Mouse (Mus musculus): ENCODE results near the gene Ccdc93. TPM values are rescaled to one million over a fixed set of nuclear protein-coding genes. Genes with fewer than 3 reads are reported as not detected.

The Ccdc93 gene
- polyA plus RNA-seq, 1 experiment from 2014 or later, result 10.2 TPM

GRCm38 (mm10) chr1:121452498-121452897 is 21.6 kb downstream of the Ccdc93 start:
- Histone ChIP-seq H3K27me3 (no peaks in the 10 kb centered on the region), H3K9me3 (replicated peaks) (no peaks in the 10 kb centered on the region), H3K4me1 (peaks cover 12% of the 10 kb centered on the region), H3K36me3 (ENCODE audit: poor library complexity, severe bottlenecking) (peaks cover 31% of the 10 kb centered on the region), H3K9ac (no peak overlapping the region), H3K27ac (peak overlapping the region; percentile 21; the same call in 1 of the 2 replicates), H3K4me3 (no peak overlapping the region), H3K4me2 (no peak overlapping the region)
- 0 out of 2 replicates have a peak, but pooled peaks have one; percentile 19 for ATAC-seq
- 31% methylated on average over 6 of the region's 6 CpGs for WGBS

DNA sequence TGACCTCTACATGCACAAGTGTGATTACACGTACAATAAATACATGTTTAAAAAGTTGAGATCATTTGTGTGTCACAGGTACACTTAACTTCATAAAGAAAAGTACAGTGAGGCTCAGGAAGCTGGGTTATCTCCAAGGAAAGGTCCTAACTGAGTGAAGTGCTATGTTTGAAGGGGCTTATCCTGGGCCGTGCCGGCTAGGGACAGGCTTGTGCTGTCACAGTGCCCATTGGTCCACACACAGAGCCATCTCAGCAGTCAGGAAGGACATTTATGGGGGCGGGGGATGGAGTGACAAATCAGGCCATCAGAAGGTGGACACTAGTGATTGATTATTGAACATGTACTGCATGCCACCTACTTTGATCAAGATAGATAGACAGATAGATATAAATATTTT is 22.2 kb downstream of the Ccdc93 start:
- Histone ChIP-seq H3K4me2 (no peak overlapping the region), H3K36me3 (ENCODE audit: poor library complexity, severe bottlenecking) (peaks cover 26% of the 10 kb centered on the region), H3K4me1 (peaks cover 12% of the 10 kb centered on the region), H3K27ac (no peak overlapping the region), H3K4me3 (no peak overlapping the region), H3K9me3 (replicated peaks) (no peaks in the 10 kb centered on the region), H3K27me3 (no peaks in the 10 kb centered on the region), H3K9ac (no peak overlapping the region)
- ATAC-seq, result no peak
- 84% methylated on average over 4 of the region's 4 CpGs for WGBS

DNA sequence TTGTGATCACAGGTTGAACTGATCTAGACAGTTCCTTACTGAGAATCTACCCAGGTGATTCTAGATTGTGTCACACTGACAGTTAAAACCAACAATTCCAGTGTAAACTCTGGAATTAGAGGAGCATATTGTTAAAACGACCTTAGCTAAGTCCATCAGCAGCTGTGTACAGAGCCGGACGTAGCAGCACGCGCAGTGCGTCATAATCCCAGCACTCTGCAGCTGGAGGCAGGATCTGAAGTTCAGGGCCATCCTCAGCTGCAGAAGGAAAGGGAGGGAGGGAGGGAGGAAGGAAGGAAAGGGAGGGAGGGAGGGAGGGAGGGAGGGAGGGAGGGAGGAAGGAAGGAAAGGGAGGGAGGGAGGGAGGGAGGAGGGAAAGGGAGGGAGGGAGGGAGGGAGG is 24.1 kb downstream of the Ccdc93 start:
- H3K27ac ChIP-seq, result no peak overlapping the region
- WGBS, result 91% methylated on average over 6 of the region's 6 CpGs
- H3K9ac ChIP-seq, result no peak overlapping the region
- no peaks in the 10 kb centered on the region for H3K27me3 ChIP-seq
- peaks cover 12% of the 10 kb centered on the region for H3K4me1 ChIP-seq
- no peak for ATAC-seq
- no peak overlapping the region for H3K4me2 ChIP-seq
- H3K4me3 ChIP-seq, result no peak overlapping the region
- H3K9me3 ChIP-seq (replicated peaks), result no peaks in the 10 kb centered on the region
- peaks cover 9% of the 10 kb centered on the region; the same call in 1 of the 2 replicates for H3K36me3 ChIP-seq (ENCODE audit: poor library complexity, severe bottlenecking)

GRCm38 (mm10) chr1:121460077-121460476 is 29.2 kb downstream of the Ccdc93 start:
- 0 out of 2 replicates have a peak, but pooled peaks have one; percentile 43 for ATAC-seq
- Histone ChIP-seq H3K4me1 (no peaks in the 10 kb centered on the region), H3K9ac (no peak overlapping the region), H3K27ac (no peak overlapping the region), H3K4me3 (no peak overlapping the region), H3K27me3 (no peaks in the 10 kb centered on the region), H3K4me2 (no peak overlapping the region), H3K9me3 (replicated peaks) (no peaks in the 10 kb centered on the region), H3K36me3 (ENCODE audit: poor library complexity, severe bottlenecking) (peaks cover 37% of the 10 kb centered on the region)
- WGBS, result 87% methylated on average over 6 of the region's 6 CpGs

GRCm38 (mm10) chr1:121461895-121462294 is 31.0 kb downstream of the Ccdc93 start:
- ATAC-seq, result no peak
- no peaks in the 10 kb centered on the region for H3K9me3 ChIP-seq (replicated peaks)
- peaks cover 51% of the 10 kb centered on the region for H3K36me3 ChIP-seq (ENCODE audit: poor library complexity, severe bottlenecking)
- H3K9ac ChIP-seq, result no peak overlapping the region
- no peak overlapping the region for H3K4me2 ChIP-seq
- no peak overlapping the region for H3K27ac ChIP-seq
- H3K27me3 ChIP-seq, result no peaks in the 10 kb centered on the region
- no peak overlapping the region for H3K4me3 ChIP-seq
- H3K4me1 ChIP-seq, result no peaks in the 10 kb centered on the region
- 91% methylated on average over 7 of the region's 7 CpGs for WGBS

DNA sequence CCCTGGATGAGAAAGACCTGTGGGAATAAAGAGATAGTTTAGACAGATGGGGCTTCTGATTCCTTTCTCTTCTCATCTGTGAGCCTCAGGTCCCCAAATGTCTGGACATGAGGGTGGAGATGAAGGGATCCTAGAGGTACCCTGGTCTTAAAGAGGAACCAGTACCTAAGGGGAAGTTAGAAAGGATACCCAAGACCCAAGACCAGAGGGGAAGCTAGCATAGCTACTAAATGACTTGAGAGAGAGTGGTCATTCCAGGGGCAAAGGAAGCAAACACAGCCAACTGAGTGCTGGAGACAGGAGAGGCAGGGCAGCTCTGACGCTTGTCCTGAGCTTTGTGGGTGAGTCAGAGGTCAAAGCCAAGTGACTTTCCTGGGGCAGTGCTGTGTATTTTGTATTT is 31.8 kb downstream of the Ccdc93 start:
- H3K36me3 ChIP-seq (ENCODE audit: poor library complexity, severe bottlenecking), result peaks cover 52% of the 10 kb centered on the region
- WGBS, result 79% methylated on average over 1 of the region's 1 CpGs

GRCm38 (mm10) chr1:121463806-121464205 is 33.0 kb downstream of the Ccdc93 start:
- Histone ChIP-seq H3K9ac (no peak overlapping the region), H3K4me1 (peaks cover 3% of the 10 kb centered on the region; the same call in 1 of the 2 replicates), H3K4me3 (no peak overlapping the region), H3K27me3 (no peaks in the 10 kb centered on the region), H3K4me2 (no peak overlapping the region), H3K9me3 (replicated peaks) (no peaks in the 10 kb centered on the region), H3K36me3 (ENCODE audit: poor library complexity, severe bottlenecking) (peaks cover 52% of the 10 kb centered on the region), H3K27ac (no peak overlapping the region)
- 87% methylated on average over 7 of the region's 7 CpGs for WGBS
- ATAC-seq, result no peak

More for the DNA sequence above, 31.8 kb downstream of the Ccdc93 start:
- H3K4me2 ChIP-seq, result no peak overlapping the region
- no peak for ATAC-seq
- H3K4me3 ChIP-seq, result no peak overlapping the region
- H3K9me3 ChIP-seq (replicated peaks), result no peaks in the 10 kb centered on the region
- no peak overlapping the region for H3K9ac ChIP-seq
- H3K4me1 ChIP-seq, result no peaks in the 10 kb centered on the region
- no peaks in the 10 kb centered on the region for H3K27me3 ChIP-seq
- no peak overlapping the region for H3K27ac ChIP-seq

GRCm38 (mm10) chr1:121466276-121466675 is 35.4 kb downstream of the Ccdc93 start:
- no peaks in the 10 kb centered on the region for H3K27me3 ChIP-seq
- H3K4me1 ChIP-seq, result peaks cover 3% of the 10 kb centered on the region; the same call in 1 of the 2 replicates
- ATAC-seq, result no peak
- WGBS, result 91% methylated on average over 3 of the region's 3 CpGs
- no peak overlapping the region for H3K9ac ChIP-seq
- no peak overlapping the region for H3K4me2 ChIP-seq
- no peaks in the 10 kb centered on the region for H3K9me3 ChIP-seq (replicated peaks)
- H3K4me3 ChIP-seq, result no peak overlapping the region
- peaks cover 60% of the 10 kb centered on the region for H3K36me3 ChIP-seq (ENCODE audit: poor library complexity, severe bottlenecking)
- H3K27ac ChIP-seq, result no peak overlapping the region

- H3K4me2 ChIP-seq, result no peak overlapping the region
- H3K27ac ChIP-seq, result no peak overlapping the region
- no peak overlapping the region for H3K9ac ChIP-seq
- no peaks in the 10 kb centered on the region for H3K9me3 ChIP-seq (replicated peaks)
- no peaks in the 10 kb centered on the region for H3K27me3 ChIP-seq
- H3K4me3 ChIP-seq, result no peak overlapping the region
- ATAC-seq, result no peak; the same call in 1 of the 2 replicates
- peaks cover 40% of the 10 kb centered on the region for H3K36me3 ChIP-seq (ENCODE audit: poor library complexity, severe bottlenecking)
- 73% methylated on average over 2 of the region's 2 CpGs for WGBS
- H3K4me1 ChIP-seq, result peaks cover 3% of the 10 kb centered on the region; the same call in 1 of the 2 replicates
Measured at GRCm38 (mm10) chr1:121468271-121468670, 37.4 kb downstream of the Ccdc93 start.

DNA sequence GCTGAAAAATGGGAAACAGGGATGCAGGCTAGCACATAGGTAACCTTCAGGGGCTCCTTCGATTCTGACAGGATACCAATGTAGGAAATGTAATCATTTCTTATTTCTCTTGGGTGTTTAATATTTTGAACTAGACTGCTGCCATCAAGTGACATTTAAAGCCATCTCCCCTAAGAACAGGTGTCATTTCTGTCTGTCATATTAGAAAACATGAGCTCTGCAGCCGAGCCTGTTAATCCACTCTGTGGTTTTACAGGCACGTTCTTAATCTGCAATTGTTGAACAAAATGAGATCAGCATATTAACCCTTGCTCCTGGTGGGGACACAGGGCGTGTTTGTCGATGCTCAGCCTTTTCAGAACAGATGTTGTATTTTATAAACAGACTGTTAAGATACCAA is 40.7 kb downstream of the Ccdc93 start:
- Histone ChIP-seq H3K4me2 (no peak overlapping the region), H3K9me3 (replicated peaks) (no peaks in the 10 kb centered on the region), H3K4me3 (no peak overlapping the region), H3K36me3 (ENCODE audit: poor library complexity, severe bottlenecking) (peaks cover 23% of the 10 kb centered on the region), H3K27me3 (no peaks in the 10 kb centered on the region), H3K27ac (no peak overlapping the region), H3K4me1 (peaks cover 3% of the 10 kb centered on the region; the same call in 1 of the 2 replicates), H3K9ac (no peak overlapping the region)
- WGBS, result 76% methylated on average over 5 of the region's 5 CpGs
- no peak for ATAC-seq

- Histone ChIP-seq H3K27ac (no peak overlapping the region), H3K4me3 (no peak overlapping the region), H3K36me3 (ENCODE audit: poor library complexity, severe bottlenecking) (peaks cover 49% of the 10 kb centered on the region), H3K4me1 (no peaks in the 10 kb centered on the region), H3K9me3 (replicated peaks) (no peaks in the 10 kb centered on the region), H3K4me2 (no peak overlapping the region), H3K27me3 (no peaks in the 10 kb centered on the region), H3K9ac (no peak overlapping the region)
- no peak for ATAC-seq
- WGBS, result 95% methylated on average over 5 of the region's 5 CpGs
Measured at GRCm38 (mm10) chr1:121477716-121478115, 46.9 kb downstream of the Ccdc93 start.

DNA sequence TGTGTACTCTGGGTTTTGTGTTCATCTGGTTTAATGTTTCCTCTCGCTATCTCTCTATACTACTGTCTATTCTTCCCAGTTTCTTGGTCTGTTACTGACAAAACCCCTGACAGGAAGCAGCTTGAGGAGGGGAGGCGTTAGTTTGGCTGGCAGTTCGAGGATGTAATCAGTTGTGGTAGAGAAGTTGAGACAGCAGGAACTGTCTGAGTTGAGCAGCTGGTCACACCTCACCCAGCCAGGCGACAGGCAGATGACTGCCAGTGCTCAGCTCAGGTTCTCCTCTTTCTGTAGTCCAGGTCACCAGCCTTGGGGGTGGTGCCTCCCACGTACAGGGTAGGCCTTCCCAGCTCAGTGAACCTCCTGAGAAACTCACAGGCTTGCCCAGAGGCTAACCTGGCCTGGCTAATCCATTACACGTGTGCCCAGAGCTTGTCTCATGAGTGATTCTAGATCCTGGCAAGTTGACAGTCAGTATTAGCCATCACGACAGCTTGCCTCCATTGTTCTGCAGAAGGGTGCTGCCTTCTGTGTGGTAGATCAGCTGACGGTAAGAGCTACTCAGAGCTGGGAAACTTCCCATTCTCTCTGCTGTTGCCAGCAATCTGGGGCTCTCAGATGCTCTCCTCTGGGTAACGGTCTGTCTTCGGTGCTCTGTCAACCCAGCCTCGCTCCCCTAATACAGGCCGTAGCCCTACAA is 47.6 kb downstream of the Ccdc93 start:
- Histone ChIP-seq H3K9me3 (replicated peaks) (no peaks in the 10 kb centered on the region), H3K27ac (no peak overlapping the region), H3K4me3 (no peak overlapping the region), H3K4me1 (no peaks in the 10 kb centered on the region), H3K4me2 (no peak overlapping the region), H3K27me3 (no peaks in the 10 kb centered on the region), H3K9ac (no peak overlapping the region), H3K36me3 (ENCODE audit: poor library complexity, severe bottlenecking) (peaks cover 56% of the 10 kb centered on the region)
- ATAC-seq, result peak; percentile 83; the same call in 1 of the 2 replicates
- whole genome bisulfite sequencing, result 78% methylated on average over 12 of the region's 12 CpGs

- no peak overlapping the region for H3K4me3 ChIP-seq
- H3K4me1 ChIP-seq, result no peaks in the 10 kb centered on the region
- WGBS, result 93% methylated on average over 5 of the region's 5 CpGs
- H3K9ac ChIP-seq, result no peak overlapping the region
- H3K27me3 ChIP-seq, result no peaks in the 10 kb centered on the region
- peaks cover 56% of the 10 kb centered on the region for H3K36me3 ChIP-seq (ENCODE audit: poor library complexity, severe bottlenecking)
- no peak for ATAC-seq
- H3K9me3 ChIP-seq (replicated peaks), result no peaks in the 10 kb centered on the region
- no peak overlapping the region for H3K4me2 ChIP-seq
- H3K27ac ChIP-seq, result no peak overlapping the region
Measured at GRCm38 (mm10) chr1:121479403-121479802, 48.6 kb downstream of the Ccdc93 start.

Measured in forebrain, embryonic 13.5 days (tissue).